Mouse (Mus musculus): Measurements from ENCODE around the gene Tpcn2. TPM values are rescaled to one million over a fixed set of nuclear protein-coding genes. Genes with fewer than 3 reads are reported as not detected.
A peak's percentile ranks its signal among the peaks of the same experiment; 100 is the strongest.

Gene Tpcn2
- polyA plus RNA-seq, 1 experiment from 2014 or later = 3.2 TPM

- Histone ChIP-seq H3K4me2 (no peak overlapping the region), H3K9ac (replicated peaks) (no peak overlapping the region), H3K27me3 (replicated peaks) (no peaks in the 10 kb centered on the region), H3K27ac (replicated peaks) (no peak overlapping the region), H3K9me3 (replicated peaks) (no peaks in the 10 kb centered on the region), H3K4me1 (no peaks in the 10 kb centered on the region), H3K36me3 (no peaks in the 10 kb centered on the region), H3K4me3 (replicated peaks) (no peak overlapping the region)
- WGBS = 84% methylated on average over 4 of the region's 4 CpGs
- ATAC-seq (ENCODE audit: low FRiP score) = no peak
These were observed 25.1 kb upstream of the Tpcn2 start for GRCm38 (mm10) chr7:145308866-145309265.

GRCm38 (mm10) chr7:145308061-145308675, 24.4 kb upstream of the Tpcn2 start:
- H3K36me3 ChIP-seq = no peaks in the 10 kb centered on the region
- ATAC-seq (ENCODE audit: low FRiP score) = no peak
- H3K9ac ChIP-seq (replicated peaks) = no peak overlapping the region
- H3K27me3 ChIP-seq (replicated peaks) = no peaks in the 10 kb centered on the region
- no peaks in the 10 kb centered on the region for H3K4me1 ChIP-seq
- no peak overlapping the region for H3K27ac ChIP-seq (replicated peaks)
- H3K9me3 ChIP-seq (replicated peaks) = no peaks in the 10 kb centered on the region
- 80% methylated on average over 30 of the region's 30 CpGs for WGBS
- H3K4me3 ChIP-seq (replicated peaks) = no peak overlapping the region
- no peak overlapping the region for H3K4me2 ChIP-seq

- H3K4me3 ChIP-seq (replicated peaks) = no peak overlapping the region
- WGBS = 95% methylated on average over 10 of the region's 10 CpGs
- ATAC-seq (ENCODE audit: low FRiP score) = no peak
These were observed 23.8 kb upstream of the Tpcn2 start for GRCm38 (mm10) chr7:145307636-145308035.

GRCm38 (mm10) chr7:145304153-145304552, 20.3 kb upstream of the Tpcn2 start:
- 78% methylated on average over 2 of the region's 2 CpGs for WGBS
- Histone ChIP-seq H3K9ac (replicated peaks) (no peak overlapping the region), H3K4me1 (peaks cover 10% of the 10 kb centered on the region), H3K36me3 (no peaks in the 10 kb centered on the region), H3K27ac (replicated peaks) (no peak overlapping the region), H3K4me3 (replicated peaks) (no peak overlapping the region), H3K4me2 (no peak overlapping the region), H3K27me3 (replicated peaks) (no peaks in the 10 kb centered on the region), H3K9me3 (replicated peaks) (no peaks in the 10 kb centered on the region)
- no peak for ATAC-seq (ENCODE audit: low FRiP score)

More at GRCm38 (mm10) chr7:145307636-145308035, 23.8 kb upstream of the Tpcn2 start:
- Histone ChIP-seq H3K4me1 (peaks cover 3% of the 10 kb centered on the region), H3K4me2 (no peak overlapping the region), H3K9me3 (replicated peaks) (no peaks in the 10 kb centered on the region), H3K27me3 (replicated peaks) (no peaks in the 10 kb centered on the region), H3K9ac (replicated peaks) (no peak overlapping the region), H3K36me3 (no peaks in the 10 kb centered on the region), H3K27ac (replicated peaks) (no peak overlapping the region)

- H3K27ac ChIP-seq (replicated peaks) = no peak overlapping the region
- H3K4me3 ChIP-seq (replicated peaks) = peak overlapping the region; percentile 17
- peak; percentile 90 for ATAC-seq (ENCODE audit: low FRiP score)
- peak overlapping the region; percentile 51 for H3K4me2 ChIP-seq
- no peaks in the 10 kb centered on the region for H3K9me3 ChIP-seq (replicated peaks)
- no peaks in the 10 kb centered on the region for H3K36me3 ChIP-seq
- H3K4me1 ChIP-seq = peaks cover 10% of the 10 kb centered on the region
- H3K9ac ChIP-seq (replicated peaks) = no peak overlapping the region
- WGBS = 9% methylated on average over 20 of the region's 20 CpGs
- H3K27me3 ChIP-seq (replicated peaks) = no peaks in the 10 kb centered on the region
These were observed 18.9 kb upstream of the Tpcn2 start for GRCm38 (mm10) chr7:145302488-145303285.

- Histone ChIP-seq H3K4me3 (replicated peaks) (no peak overlapping the region), H3K4me1 (peaks cover 10% of the 10 kb centered on the region), H3K9me3 (replicated peaks) (no peaks in the 10 kb centered on the region), H3K4me2 (no peak overlapping the region), H3K9ac (replicated peaks) (no peak overlapping the region), H3K27ac (replicated peaks) (no peak overlapping the region), H3K27me3 (replicated peaks) (no peaks in the 10 kb centered on the region), H3K36me3 (no peaks in the 10 kb centered on the region)
- 89% methylated on average over 6 of the region's 6 CpGs for WGBS
- ATAC-seq (ENCODE audit: low FRiP score) = no peak
These were observed 17.7 kb upstream of the Tpcn2 start for GRCm38 (mm10) chr7:145301341-145302005.

GRCm38 (mm10) chr7:145301008-145301340, 17.2 kb upstream of the Tpcn2 start:
- H3K27ac ChIP-seq (replicated peaks) = no peak overlapping the region
- no peaks in the 10 kb centered on the region for H3K9me3 ChIP-seq (replicated peaks)
- no peaks in the 10 kb centered on the region for H3K27me3 ChIP-seq (replicated peaks)
- H3K36me3 ChIP-seq = no peaks in the 10 kb centered on the region
- H3K4me1 ChIP-seq = peaks cover 10% of the 10 kb centered on the region
- no peak overlapping the region for H3K4me3 ChIP-seq (replicated peaks)
- no peak overlapping the region for H3K9ac ChIP-seq (replicated peaks)
- H3K4me2 ChIP-seq = no peak overlapping the region
- ATAC-seq (ENCODE audit: low FRiP score) = no peak

GRCm38 (mm10) chr7:145300321-145301007, 16.7 kb upstream of the Tpcn2 start, which contains the start of gene Mrgprf:
Gene Mrgprf (plus strand): TSS chr7:145300828.
- Histone ChIP-seq H3K9ac (replicated peaks) (no peak within 1 kb of the TSS), H3K36me3 (no peaks in the 10 kb centered on the region), H3K4me2 (no peak within 1 kb of the TSS), H3K27ac (replicated peaks) (no peak within 1 kb of the TSS), H3K4me3 (replicated peaks) (no peak within 1 kb of the TSS), H3K4me1 (peaks cover 10% of the 10 kb centered on the region), H3K9me3 (replicated peaks) (no peaks in the 10 kb centered on the region), H3K27me3 (replicated peaks) (no peaks in the 10 kb centered on the region)
- WGBS = 42% methylated on average over 12 of the region's 13 CpGs
- no peak for ATAC-seq (ENCODE audit: low FRiP score)

- Histone ChIP-seq H3K27ac (replicated peaks) (no peak overlapping the region), H3K4me1 (peaks cover 10% of the 10 kb centered on the region), H3K4me2 (no peak overlapping the region), H3K4me3 (replicated peaks) (no peak overlapping the region), H3K27me3 (replicated peaks) (no peaks in the 10 kb centered on the region), H3K9me3 (replicated peaks) (no peaks in the 10 kb centered on the region), H3K9ac (replicated peaks) (no peak overlapping the region), H3K36me3 (no peaks in the 10 kb centered on the region)
- 65% methylated on average over 7 of the region's 7 CpGs for WGBS
- ATAC-seq (ENCODE audit: low FRiP score) = no peak
These were observed 15.9 kb upstream of the Tpcn2 start for GRCm38 (mm10) chr7:145299562-145300320.

- Histone ChIP-seq H3K36me3 (no peaks in the 10 kb centered on the region), H3K9me3 (replicated peaks) (no peaks in the 10 kb centered on the region), H3K9ac (replicated peaks) (no peak overlapping the region), H3K27me3 (replicated peaks) (no peaks in the 10 kb centered on the region), H3K4me3 (replicated peaks) (no peak overlapping the region), H3K27ac (replicated peaks) (no peak overlapping the region), H3K4me2 (no peak overlapping the region), H3K4me1 (peaks cover 10% of the 10 kb centered on the region)
- WGBS = 69% methylated on average over 3 of the region's 3 CpGs
- ATAC-seq (ENCODE audit: low FRiP score) = no peak
These were observed 15.1 kb upstream of the Tpcn2 start for GRCm38 (mm10) chr7:145298666-145299490.
